In the genomic region with DNA sequence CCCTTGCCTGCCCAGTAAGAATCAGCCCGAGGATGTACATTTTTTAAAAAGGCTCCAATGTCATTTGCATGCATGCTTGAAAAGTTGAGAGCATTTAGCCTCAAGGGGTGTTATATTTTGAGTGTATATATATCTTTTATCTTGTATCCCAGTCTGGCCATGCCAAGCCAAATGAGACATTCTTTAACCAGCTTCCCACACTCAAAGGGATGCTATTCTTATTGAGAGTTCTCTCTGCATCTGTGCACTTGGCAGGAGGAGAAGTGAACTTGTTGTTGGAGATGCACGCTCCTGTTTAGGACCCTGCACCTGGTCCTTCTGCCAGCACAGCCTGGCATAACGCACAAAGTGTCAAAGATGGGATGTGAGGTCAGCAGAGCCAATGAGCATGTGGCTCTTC, we compare ENCODE assay signal across 23 mouse cellular contexts.
"Had no signal": no experiment of that assay in that cellular context is flagged by ENCODE, and none has a peak within 500 bp of the region (broad histone marks: within the 10 kb centered on the region; RNA-seq: fewer than 3 reads in every experiment).

No protein-coding gene starts in this region.

- H3K4me3 ChIP-seq: heart, embryonic 10.5 days; heart, embryonic 12.5 days; hindbrain, embryonic 13.5 days; hindbrain, embryonic 15.5 days; kidney, embryonic 15.5 days; limb, embryonic 13.5 days; limb, embryonic 15.5 days; liver, embryonic 12.5 days had no signal

- DNase-seq: gastrocnemius, postnatal 14 days; gastrocnemius, postnatal 36 days; heart, adult 18-20 months; heart, postnatal 10 days; heart, postnatal 36 days; kidney, adult 11 months; kidney, adult 2 months; kidney, adult 9 months; kidney, postnatal 14 days; kidney, postnatal 36 days; left cerebral cortex, postnatal 4 days had no signal

- H3K27ac ChIP-seq: heart, embryonic 10.5 days; hindbrain, embryonic 13.5 days; hindbrain, embryonic 15.5 days; hindbrain, postnatal 0 days; kidney, embryonic 15.5 days; kidney, postnatal 0 days; limb, embryonic 13.5 days; limb, embryonic 15.5 days; liver, embryonic 12.5 days; liver, embryonic 14.5 days had no signal

- ATAC-seq: hindbrain, postnatal 0 days; intestine, embryonic 16.5 days; liver, embryonic 12.5 days had no signal
